Mouse (Mus musculus) spleen, adult 18-20 months (tissue): Measurements from ENCODE around the gene Pdcd1lg2.

Experiments used
- DNase-seq, 2 experiments: peaks; one replicate each; pipeline ENCODE4 v3.0.0; 2022; ENCODE audit warnings: mixed read lengths in 2 of 2

Pdcd1lg2 gene

GRCm38 (mm10) chr19:29419946-29420345 is 9.2 kb downstream of the Pdcd1lg2 start:
- DNase-seq, result no peak

- no peak for DNase-seq
Observed at GRCm38 (mm10) chr19:29420397-29420796, 9.7 kb downstream of the Pdcd1lg2 start.

GRCm38 (mm10) chr19:29422013-29422645 is 11.4 kb downstream of the Pdcd1lg2 start:
- no peak for DNase-seq

GRCm38 (mm10) chr19:29422796-29423195 is 12.1 kb downstream of the Pdcd1lg2 start:
- no peak for DNase-seq

GRCm38 (mm10) chr19:29430516-29430915 is 19.8 kb downstream of the Pdcd1lg2 start:
- DNase-seq, result no peak

GRCm38 (mm10) chr19:29430953-29431352 is 20.2 kb downstream of the Pdcd1lg2 start:
- no peak for DNase-seq

- no peak for DNase-seq
Observed at GRCm38 (mm10) chr19:29436793-29437479, 26.2 kb downstream of the Pdcd1lg2 start.

- DNase-seq, result no peak
Observed at GRCm38 (mm10) chr19:29437849-29438248, 27.1 kb downstream of the Pdcd1lg2 start.

- no peak for DNase-seq
Observed at GRCm38 (mm10) chr19:29439242-29439641, 28.5 kb downstream of the Pdcd1lg2 start.

GRCm38 (mm10) chr19:29442492-29442891 is 31.8 kb downstream of the Pdcd1lg2 start:
- no peak for DNase-seq

- DNase-seq, result no peak
Observed at GRCm38 (mm10) chr19:29444364-29444763, 33.6 kb downstream of the Pdcd1lg2 start.

GRCm38 (mm10) chr19:29448373-29448772 is 37.7 kb downstream of the Pdcd1lg2 start:
- DNase-seq, result no peak

GRCm38 (mm10) chr19:29450376-29450775 is 39.7 kb downstream of the Pdcd1lg2 start:
- DNase-seq, result no peak

GRCm38 (mm10) chr19:29454141-29454601 is 43.5 kb downstream of the Pdcd1lg2 start:
- DNase-seq, result no peak

- no peak for DNase-seq
Observed at GRCm38 (mm10) chr19:29455156-29455555, 44.4 kb downstream of the Pdcd1lg2 start.

GRCm38 (mm10) chr19:29457982-29458381 is 47.3 kb downstream of the Pdcd1lg2 start:
- DNase-seq, result no peak

- no peak for DNase-seq
Observed at GRCm38 (mm10) chr19:29462462-29462861, 51.7 kb downstream of the Pdcd1lg2 start.

GRCm38 (mm10) chr19:29463645-29464395 is 53.1 kb downstream of the Pdcd1lg2 start:
- DNase-seq, result no peak

GRCm38 (mm10) chr19:29466819-29467218 is 56.1 kb downstream of the Pdcd1lg2 start:
- no peak for DNase-seq

GRCm38 (mm10) chr19:29468941-29469685 is 58.4 kb downstream of the Pdcd1lg2 start:
- no peak for DNase-seq

GRCm38 (mm10) chr19:29469686-29470254 is 59.1 kb downstream of the Pdcd1lg2 start:
- DNase-seq, result no peak

GRCm38 (mm10) chr19:29470652-29471051 is 59.9 kb downstream of the Pdcd1lg2 start:
- DNase-seq, result no peak

- no peak for DNase-seq
Observed at GRCm38 (mm10) chr19:29472424-29472823, 61.7 kb downstream of the Pdcd1lg2 start.
